Comparison of ENCODE assay signal across 22 mouse cellular contexts in genomic region chr2:168738854-168739253, GRCm38 (mm10). TPM values are rescaled to one million over a fixed set of nuclear protein-coding genes. Genes with fewer than 3 reads are reported as not detected.
DNase-seq lines count a peak whose midpoint lies in the region; ATAC-seq and TF ChIP-seq lines count a peak whose summit lies in the region.
"Had no signal": no experiment of that assay in that cellular context is flagged by ENCODE, and none has a peak within 500 bp of the region (broad histone marks: within the 10 kb centered on the region; RNA-seq: fewer than 3 reads in every experiment).

No protein-coding gene starts in this region.

- H3K4me3 ChIP-seq in heart, adult 2 months = no peak overlapping the region
- no peak overlapping the region for H3K4me3 ChIP-seq in lung, embryonic 14.5 days (ENCODE audit: low read depth, low read length)
- H3K4me3 ChIP-seq in lung, adult 2 months (replicated peaks; ENCODE audit: extremely low read depth, low read depth, low read length) = no peak overlapping the region
- no peak overlapping the region for H3K4me3 ChIP-seq in forebrain, embryonic 13.5 days
- H3K4me3 ChIP-seq: embryonic facial prominence, embryonic 12.5 days; erythroblast, embryonic 14.5 days; forebrain, embryonic 15.5 days; hindbrain, embryonic 13.5 days; liver, embryonic 15.5 days had no signal

- ATAC-seq in CD4-positive, CD25-positive, alpha-beta regulatory T cell, adult 4 months = no peak
- no peak for ATAC-seq in lung, embryonic 14.5 days (ENCODE audit: insufficient read depth)
- ATAC-seq in forebrain, embryonic 13.5 days = no peak
- ATAC-seq: forebrain, embryonic 15.5 days; midbrain, embryonic 16.5 days had no signal

- H3K36me3 ChIP-seq in heart, adult 2 months (ENCODE audit: control insufficient read depth, insufficient read depth, low read length) = no peaks in the 10 kb centered on the region
- H3K36me3 ChIP-seq in lung, embryonic 14.5 days (ENCODE audit: insufficient read depth) = no peaks in the 10 kb centered on the region
- no peaks in the 10 kb centered on the region for H3K36me3 ChIP-seq in forebrain, embryonic 13.5 days (ENCODE audit: poor library complexity, severe bottlenecking)
- H3K36me3 ChIP-seq: embryonic facial prominence, embryonic 12.5 days; forebrain, embryonic 15.5 days; hindbrain, embryonic 13.5 days; liver, embryonic 15.5 days had no signal

- no peak for TF ChIP-seq EP300 in heart, adult 2 months (IDR thresholded peaks at IDR 0.05; ENCODE audit: insufficient read depth, low read depth, low read length)

- H3K79me2 ChIP-seq in heart, adult 2 months (replicated peaks; ENCODE audit: control insufficient read depth, insufficient read depth, low read length) = no peaks in the 10 kb centered on the region; the same call in 1 of the 2 replicates

- TF ChIP-seq CTCF in heart, adult 2 months (IDR thresholded peaks at IDR 0.05) = peak; percentile 38
- TF ChIP-seq CTCF in lung, embryonic 14.5 days (IDR thresholded peaks at IDR 0.05; ENCODE audit: low read depth) = peak; percentile 24; the same call in 1 of the 2 replicates
- TF ChIP-seq CTCF in lung, adult 2 months (IDR thresholded peaks at IDR 0.05; ENCODE audit: insufficient read depth, low read length) = no peak
- TF ChIP-seq CTCF in brain, embryonic 14.5 days (IDR thresholded peaks at IDR 0.05; ENCODE audit: borderline replicate concordance, extremely low read depth, insufficient read depth, insufficient read length) = peak; percentile 26; the same call in 1 of the 2 replicates

- no peaks in the 10 kb centered on the region for H3K27me3 ChIP-seq in heart, adult 2 months (ENCODE audit: control insufficient read depth, insufficient read depth, low read length)
- H3K27me3 ChIP-seq in lung, embryonic 14.5 days (ENCODE audit: insufficient read depth, low read length) = no peaks in the 10 kb centered on the region
- no peaks in the 10 kb centered on the region for H3K27me3 ChIP-seq in forebrain, embryonic 13.5 days
- H3K27me3 ChIP-seq: embryonic facial prominence, embryonic 12.5 days; forebrain, embryonic 15.5 days had no signal

- peaks cover 4% of the 10 kb centered on the region for H3K4me1 ChIP-seq in heart, adult 2 months (ENCODE audit: control insufficient read depth, insufficient read depth, low read length)
- no peaks in the 10 kb centered on the region for H3K4me1 ChIP-seq in lung, embryonic 14.5 days (ENCODE audit: insufficient read depth)
- H3K4me1 ChIP-seq in lung, adult 2 months (ENCODE audit: control insufficient read depth, insufficient read depth, low read length) = 0 out of 2 replicates have a peak, but pooled peaks cover 2% of the 10 kb centered on the region
- peaks cover 17% of the 10 kb centered on the region for H3K4me1 ChIP-seq in forebrain, embryonic 13.5 days
- H3K4me1 ChIP-seq: embryonic facial prominence, embryonic 12.5 days; liver, embryonic 15.5 days had no signal

- WGBS in heart, adult 2 months = 97% methylated on average over 1 of the region's 1 CpGs
- WGBS in lung, embryonic 14.5 days = 100% methylated on average over 1 of the region's 1 CpGs
- WGBS in lung, adult 2 months = 94% methylated on average over 1 of the region's 1 CpGs
- 88% methylated on average over 1 of the region's 1 CpGs for WGBS in forebrain, embryonic 13.5 days

- no peak for TF ChIP-seq POLR2A in heart, adult 2 months (IDR thresholded peaks at IDR 0.05; ENCODE audit: insufficient read depth, low read depth, low read length)
- no peak for TF ChIP-seq POLR2A in lung, adult 2 months (IDR thresholded peaks at IDR 0.05; ENCODE audit: borderline replicate concordance, extremely low read depth, low read depth, low read length)
- no peak for TF ChIP-seq POLR2A in brain, embryonic 14.5 days (IDR thresholded peaks at IDR 0.05; ENCODE audit: borderline replicate concordance, extremely low read depth, insufficient read depth, insufficient read length, poor library complexity, severe bottlenecking)

- H3K27ac ChIP-seq in heart, adult 2 months = no peak overlapping the region
- H3K27ac ChIP-seq in lung, embryonic 14.5 days (ENCODE audit: low read depth) = no peak overlapping the region
- H3K27ac ChIP-seq in forebrain, embryonic 13.5 days = no peak overlapping the region
- H3K27ac ChIP-seq: embryonic facial prominence, embryonic 12.5 days; forebrain, embryonic 15.5 days; hindbrain, embryonic 13.5 days; liver, embryonic 15.5 days had no signal

- no peak overlapping the region for H3K9ac ChIP-seq in heart, adult 2 months (ENCODE audit: low read depth, low read length)
- H3K9ac ChIP-seq in lung, embryonic 14.5 days = no peak overlapping the region
- H3K9ac ChIP-seq in forebrain, embryonic 13.5 days = no peak overlapping the region
- H3K9ac ChIP-seq: embryonic facial prominence, embryonic 12.5 days; forebrain, embryonic 15.5 days; hindbrain, embryonic 13.5 days; liver, embryonic 15.5 days had no signal

- no peak overlapping the region for H3K4me2 ChIP-seq in lung, embryonic 14.5 days
- no peak overlapping the region for H3K4me2 ChIP-seq in forebrain, embryonic 13.5 days
- H3K4me2 ChIP-seq: embryonic facial prominence, embryonic 12.5 days; forebrain, embryonic 15.5 days; heart, embryonic 11.5 days; hindbrain, embryonic 13.5 days; liver, embryonic 15.5 days had no signal

- DNase-seq in CD4-positive, CD25-positive, alpha-beta regulatory T cell, adult 2 months (ENCODE audit: low read depth, low spot score) = peak; percentile 19
- no peak for DNase-seq in heart, adult 2 months
- DNase-seq in heart, adult 9 months (ENCODE audit: low spot score in 2 of 2) = no peak
- no peak for DNase-seq in lung, embryonic 14.5 days
- no peak for DNase-seq in lung, adult 2 months
- DNase-seq in brain, embryonic 14.5 days (ENCODE audit: low read depth) = no peak
- DNase-seq: adrenal gland, adult 8-10 months; heart, postnatal 10 days; lung, postnatal 36 days; thymus, postnatal 14 days had no signal

- intact Hi-C loops in heart, adult 2 months (cut with DNase I) = no loop called here

- no peaks in the 10 kb centered on the region; the same call in 1 of the 2 replicates for H3K9me3 ChIP-seq in lung, embryonic 14.5 days (ENCODE audit: low read depth, low read length)
- H3K9me3 ChIP-seq in forebrain, embryonic 13.5 days (replicated peaks) = no peaks in the 10 kb centered on the region
- H3K9me3 ChIP-seq: embryonic facial prominence, embryonic 12.5 days; forebrain, embryonic 15.5 days; hindbrain, embryonic 13.5 days; liver, embryonic 15.5 days had no signal

RNA-seq across cellular contexts. Expression of gene Atp9a, which starts 3.4 kb away (rescaled TPM):
- polyA plus RNA-seq in CD4-positive, CD25-positive, alpha-beta regulatory T cell, adult 4 months (2017; shearing (Covaris generic)) = 10 to 100 TPM in 1 of 2 experiments, 1 to 10 TPM in 1; 7.9 to 16.2 TPM
- 10 to 100 TPM; 50.5 to 56.9 TPM for total RNA-seq in heart, adult 2 months (2021)
- 51.5 and 64.3 TPM in 2 replicates for polyA plus RNA-seq in heart, adult 2 months (2012; rRNA removed)
- 9.5 and 9.6 TPM in 2 replicates for polyA plus RNA-seq in lung, embryonic 14.5 days (2014; fragmentation: Nextera tagmentation; extraction: Ambion mirVana)
- 72.9 and 74.9 TPM in 2 replicates for polyA plus RNA-seq in lung, adult 2 months (2012; rRNA removed)
- polyA plus RNA-seq in brain, embryonic 14.5 days (2012; rRNA removed) = 197 and 302 TPM in 2 replicates
- 35.2 and 37.1 TPM in 2 replicates for polyA plus RNA-seq in forebrain, embryonic 13.5 days (2015; fragmentation: Nextera tagmentation; extraction: Ambion mirVana)
- total RNA-seq: common myeloid progenitor, adult 5-6 weeks; megakaryocyte-erythroid progenitor cell, adult 5-6 weeks had no signal

RNA-seq across cellular contexts. Expression of gene Sall4, which starts 28.9 kb away (rescaled TPM):
- under 1 TPM in 1 of 2 experiments, not detected in 1; 0.23 TPM for polyA plus RNA-seq in CD4-positive, CD25-positive, alpha-beta regulatory T cell, adult 4 months (2017; shearing (Covaris generic))
- 1 to 10 TPM; 1.5 to 2.3 TPM for total RNA-seq in heart, adult 2 months (2021)
- 1.2 and 1.3 TPM in 2 replicates for polyA plus RNA-seq in heart, adult 2 months (2012; rRNA removed)
- polyA plus RNA-seq in lung, embryonic 14.5 days (2014; fragmentation: Nextera tagmentation; extraction: Ambion mirVana) = 0.22 and 0.33 TPM in 2 replicates
- polyA plus RNA-seq in lung, adult 2 months (2012; rRNA removed) = not detected in 2 replicates
- 1.0 and 1.2 TPM in 2 replicates for polyA plus RNA-seq in brain, embryonic 14.5 days (2012; rRNA removed)
- polyA plus RNA-seq in forebrain, embryonic 13.5 days (2015; fragmentation: Nextera tagmentation; extraction: Ambion mirVana) = 2.3 and 3.2 TPM in 2 replicates
- total RNA-seq: CH12.LX; common myeloid progenitor, adult 5-6 weeks; megakaryocyte-erythroid progenitor cell, adult 5-6 weeks had no signal
